Mouse (Mus musculus): ENCODE measurements at regions not wholly inside any gene's neighbourhood (a gene's known extent, or its start where the extent isn't known, plus 50 kb on each side); places are given as distances from the start of the nearest gene placed in this dataset.

DNA sequence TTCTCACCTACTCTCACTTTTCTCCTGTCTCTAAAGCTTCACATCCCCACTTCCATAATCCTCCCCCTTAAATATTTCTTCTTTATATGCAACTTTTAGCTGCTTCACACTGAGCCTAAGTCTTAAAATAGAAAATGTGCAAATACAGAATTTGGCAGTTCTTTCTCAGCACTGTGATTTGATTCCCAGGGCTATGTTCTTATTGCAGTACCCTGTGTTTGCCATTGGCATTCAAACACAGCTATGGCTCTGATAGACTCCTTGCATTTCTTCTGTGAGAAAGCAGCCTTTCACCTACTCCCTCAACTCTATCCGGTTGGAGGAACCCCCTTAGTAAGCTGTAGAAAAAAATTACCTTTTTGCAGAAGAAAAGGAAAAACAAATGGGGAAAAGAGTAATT is 192.6 kb upstream of the Cldn34d start:
- H3K36me3 ChIP-seq (ENCODE audit: control insufficient read depth, insufficient read depth, low read length) = no peaks in the 10 kb centered on the region
- DNase-seq = no peak
- no peaks in the 10 kb centered on the region for H3K27me3 ChIP-seq (ENCODE audit: control insufficient read depth, insufficient read depth, low read length)
- no peak overlapping the region for H3K4me2 ChIP-seq (ENCODE audit: low read length)
- H3K9me3 ChIP-seq (ENCODE audit: control insufficient read depth, low read length) = no peaks in the 10 kb centered on the region
- H3K4me1 ChIP-seq (ENCODE audit: control insufficient read depth, insufficient read depth, low read length) = no peaks in the 10 kb centered on the region
- ATAC-seq (ENCODE audit: low FRiP score, low TSS enrichment) = no peak
- no peak overlapping the region for H3K9ac ChIP-seq (replicated peaks; ENCODE audit: low read length)
- H3K27ac ChIP-seq (replicated peaks; ENCODE audit: low read depth, low read length) = no peak overlapping the region
- 63% methylated on average over 1 of the region's 1 CpGs for WGBS
- H3K4me3 ChIP-seq (replicated peaks; ENCODE audit: low read depth, low read length) = no peak overlapping the region

- Histone ChIP-seq H3K4me3 (replicated peaks; ENCODE audit: low read depth, low read length) (no peak overlapping the region), H3K9me3 (ENCODE audit: control insufficient read depth, low read length) (no peaks in the 10 kb centered on the region), H3K4me2 (ENCODE audit: low read length) (no peak overlapping the region), H3K4me1 (ENCODE audit: control insufficient read depth, insufficient read depth, low read length) (no peaks in the 10 kb centered on the region), H3K9ac (replicated peaks; ENCODE audit: low read length) (no peak overlapping the region), H3K27ac (replicated peaks; ENCODE audit: low read depth, low read length) (no peak overlapping the region), H3K36me3 (ENCODE audit: control insufficient read depth, insufficient read depth, low read length) (no peaks in the 10 kb centered on the region), H3K27me3 (ENCODE audit: control insufficient read depth, insufficient read depth, low read length) (no peaks in the 10 kb centered on the region)
- DNase-seq = peak; percentile 57
- ATAC-seq (ENCODE audit: low FRiP score, low TSS enrichment) = no peak
Measured at GRCm38 (mm10) chrX:76790613-76791012, 187.9 kb upstream of the Cldn34d start.

DNA sequence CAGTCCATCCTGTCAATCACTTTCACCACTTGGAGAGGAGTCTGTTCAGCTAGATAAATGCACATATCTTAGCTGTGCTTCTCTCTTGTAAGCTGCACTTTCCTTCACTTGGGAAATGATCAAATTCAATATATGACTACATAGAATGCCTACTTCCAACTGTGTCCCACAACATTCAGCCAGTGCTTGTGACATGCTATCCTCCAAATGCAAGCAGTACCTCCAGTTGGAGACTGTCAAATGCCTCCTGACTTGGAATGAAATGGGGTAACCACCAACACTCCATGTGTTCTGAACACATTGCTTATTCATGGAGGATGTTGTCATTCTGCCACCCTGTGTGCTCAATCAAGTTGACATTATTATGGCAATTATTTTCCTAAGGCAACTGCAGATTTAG is 177.3 kb upstream of the Cldn34d start:
- no peak for DNase-seq
- no peaks in the 10 kb centered on the region for H3K9me3 ChIP-seq (ENCODE audit: control insufficient read depth, low read length)

More for the DNA sequence above, 177.3 kb upstream of the Cldn34d start:
- Histone ChIP-seq H3K36me3 (ENCODE audit: control insufficient read depth, insufficient read depth, low read length) (no peaks in the 10 kb centered on the region), H3K4me3 (replicated peaks; ENCODE audit: low read depth, low read length) (no peak overlapping the region), H3K9ac (replicated peaks; ENCODE audit: low read length) (no peak overlapping the region), H3K4me2 (ENCODE audit: low read length) (no peak overlapping the region), H3K27ac (replicated peaks; ENCODE audit: low read depth, low read length) (no peak overlapping the region), H3K4me1 (ENCODE audit: control insufficient read depth, insufficient read depth, low read length) (no peaks in the 10 kb centered on the region), H3K27me3 (ENCODE audit: control insufficient read depth, insufficient read depth, low read length) (no peaks in the 10 kb centered on the region)
- no peak for ATAC-seq (ENCODE audit: low FRiP score, low TSS enrichment)
